Mouse (Mus musculus) layer of hippocampus, postnatal 10 days (tissue): Measurements from ENCODE around the gene Ugdh. TPM values are rescaled to one million over a fixed set of nuclear protein-coding genes. Genes with fewer than 3 reads are reported as not detected.

Experiments
- total RNA-seq, 2 experiments: library from RNA; stranded (reverse); gene quantifications; 2 replicates each; pipeline ENCODE4 v1.2.3; 2021

Ugdh gene
- total RNA-seq, 2 experiments from 2014 or later: 27.7 to 33.7 TPM

Other genes starting within 250 kb of the Ugdh start
- 10 to 100 TPM; 16.7 to 20.8 TPM for gene Wdr19, start 236.3 kb downstream of the Ugdh start, total RNA-seq
- gene Rfc1, start 100.3 kb downstream of the Ugdh start, total RNA-seq: 10 to 100 TPM; 26.6 to 29.5 TPM
- gene Klb, start 87.6 kb downstream of the Ugdh start, total RNA-seq: under 1 TPM; 0.66 to 0.74 TPM
- gene Rpl9, start 44.5 kb downstream of the Ugdh start, total RNA-seq: 100 to 1,000 TPM; 633 to 651 TPM
- 10 to 100 TPM; 37.4 to 38.2 TPM for gene Lias, start 44.5 kb downstream of the Ugdh start, total RNA-seq
- not detected for gene Gm43552, start 56.9 kb upstream of the Ugdh start, total RNA-seq
- gene Smim14, start 101.2 kb upstream of the Ugdh start, total RNA-seq: 100 to 1,000 TPM; 141 to 152 TPM
- gene Ube2k, start 101.3 kb upstream of the Ugdh start, total RNA-seq: 100 to 1,000 TPM; 140 to 150 TPM